Mouse (Mus musculus) megakaryocyte, embryonic 14.5 days (primary cell): ENCODE data around the gene Xpo1.

Experiments
- FLI1 ChIP-seq: IDR thresholded peaks from 2 replicates; pipeline ENCODE4 v1.6.1; 2012; ENCODE audit warnings: low read length, inconsistent platforms, mixed read lengths
- GATA1 ChIP-seq: IDR thresholded peaks from 3 replicates; pipeline ENCODE4 v1.6.1; 2012; ENCODE audit warnings: mixed read lengths, low read length, inconsistent platforms, borderline replicate concordance

DNA sequence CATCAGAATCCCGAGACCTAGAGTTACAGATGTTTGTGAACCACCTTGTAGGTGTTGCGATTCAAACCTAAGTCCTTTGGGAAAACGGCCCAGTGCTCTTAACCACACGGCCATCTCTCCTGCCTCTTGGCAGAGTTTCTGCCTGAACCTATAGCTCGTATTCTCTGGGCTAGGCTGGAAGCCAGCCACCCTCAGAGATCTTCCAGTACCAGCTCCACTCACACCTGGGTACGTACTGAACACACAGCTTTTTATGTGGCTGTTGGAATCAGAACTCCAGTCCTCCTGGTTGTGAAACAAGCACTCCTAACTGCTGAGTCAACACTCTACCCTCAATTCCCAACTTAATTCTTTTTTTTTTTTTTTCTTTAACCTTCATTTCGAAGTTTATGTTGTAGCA is 46.1 kb upstream of the Xpo1 start:
- TF ChIP-seq GATA1 (no peak), FLI1 (no peak)
